Comparison of ENCODE assay signal across 8 mouse cellular contexts in the genomic region with DNA sequence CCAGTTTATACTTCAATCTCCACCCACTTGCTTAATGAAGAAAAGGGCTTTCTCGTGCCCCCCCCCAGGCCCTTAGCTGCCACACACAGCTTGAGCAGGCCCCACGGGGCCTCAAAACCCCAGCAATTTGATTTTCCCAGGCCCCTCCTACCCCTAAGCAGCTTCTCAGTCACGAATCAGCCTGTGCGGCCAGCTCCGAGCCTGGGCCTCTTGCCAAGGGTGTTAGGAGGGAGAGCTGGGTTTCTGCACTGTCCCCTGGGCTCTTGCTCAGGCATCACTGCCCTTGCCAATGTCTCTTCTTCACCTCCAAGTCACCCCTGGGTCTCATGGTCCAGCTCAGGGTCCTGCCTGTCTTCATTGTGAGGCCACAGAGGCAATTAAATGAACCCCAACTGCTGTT. TPM values are rescaled to one million over a fixed set of nuclear protein-coding genes. Genes with fewer than 3 reads are reported as not detected.
DNase-seq lines count a peak whose midpoint lies in the region; TF ChIP-seq lines count a peak whose summit lies in the region.

No protein-coding gene starts in this region.

- no peak for TF ChIP-seq POLR2A in heart, adult 2 months (IDR thresholded peaks at IDR 0.05; ENCODE audit: insufficient read depth, low read depth, low read length)

- no peak for TF ChIP-seq CTCF in heart, adult 2 months (IDR thresholded peaks at IDR 0.05)

- DNase-seq in retina, adult 2 months (ENCODE audit: low read depth, low spot score), result peak; percentile 11
- no peak for DNase-seq in retina, embryonic 14.5 days (ENCODE audit: low spot score)
- peak; percentile 64 to 67 for DNase-seq in cerebellum, adult 18-20 months
- DNase-seq in heart, adult 2 months, result peak; percentile 77 to 80
- DNase-seq in kidney, postnatal 4 days, result peak; percentile 75 to 79
- DNase-seq in right cerebral cortex, postnatal 4 days, result peak; percentile 47
- DNase-seq in spleen, postnatal 14 days (ENCODE audit: low spot score in 2 of 2), result no peak
- no peak for DNase-seq in spleen, adult 18-20 months

- no peaks in the 10 kb centered on the region for H3K79me2 ChIP-seq in heart, adult 2 months (replicated peaks; ENCODE audit: control insufficient read depth, insufficient read depth, low read length)

- 24% methylated on average over 5 of the region's 5 CpGs for WGBS in heart, adult 2 months

- intact Hi-C loops in heart, adult 2 months (cut with DNase I), result no loop called here

- no peaks in the 10 kb centered on the region for H3K27me3 ChIP-seq in heart, adult 2 months (ENCODE audit: control insufficient read depth, insufficient read depth, low read length)

- no peak overlapping the region for H3K4me3 ChIP-seq in heart, adult 2 months

- no peak overlapping the region for H3K27ac ChIP-seq in heart, adult 2 months

- no peak overlapping the region for H3K9ac ChIP-seq in heart, adult 2 months (ENCODE audit: low read depth, low read length)

- H3K4me1 ChIP-seq in heart, adult 2 months (ENCODE audit: control insufficient read depth, insufficient read depth, low read length), result peaks cover 9% of the 10 kb centered on the region

- TF ChIP-seq EP300 in heart, adult 2 months (IDR thresholded peaks at IDR 0.05; ENCODE audit: insufficient read depth, low read depth, low read length), result no peak

- no peaks in the 10 kb centered on the region for H3K36me3 ChIP-seq in heart, adult 2 months (ENCODE audit: control insufficient read depth, insufficient read depth, low read length)

RNA-seq across cellular contexts. Expression of a gene that starts 33.1 kb away (rescaled TPM):
- total RNA-seq in heart, adult 2 months (2021), result 10 to 100 TPM; 21.2 to 26.6 TPM
- 10.2 and 11.9 TPM in 2 replicates for polyA plus RNA-seq in heart, adult 2 months (2012; rRNA removed)

Comparison
In these comparisons a context has a peak if more than half of its experiments do, and no peak if none do; other contexts are left out.
1. DNase-seq: peak in retina, adult 2 months (single experiment), cerebellum, adult 18-20 months (2 of 2), heart, adult 2 months (2 of 2), kidney, postnatal 4 days (2 of 2) and right cerebral cortex, postnatal 4 days (single experiment); none in retina, embryonic 14.5 days (single experiment), spleen, postnatal 14 days (0 of 2) and spleen, adult 18-20 months (0 of 2).